Mouse (Mus musculus) layer of hippocampus, adult 8-10 months (tissue): ENCODE results near the gene Gmfb. TPM values are rescaled to one million over a fixed set of nuclear protein-coding genes. Genes with fewer than 3 reads are reported as not detected.

Experiments
- total RNA-seq, 4 experiments: library from RNA; stranded (reverse); gene quantifications; 2 replicates each; pipeline ENCODE4 v1.2.4; 2022

Gene Gmfb
- total RNA-seq, 4 experiments from 2014 or later: 139 to 172 (median 157) TPM

Other genes with a start within 250 kb of the Gmfb start
- 1 to 10 TPM in 1 of 4 experiments, under 1 TPM in 2, not detected in 1; 0.41 to 1.3 (median 0.52) TPM for gene Cdkn3, start 61.7 kb downstream of the Gmfb start, total RNA-seq
- gene Cnih1, start 33.8 kb downstream of the Gmfb start, total RNA-seq: 10 to 100 TPM; 66.8 to 80.8 (median 73.2) TPM
- gene Cgrrf1, start 9.9 kb upstream of the Gmfb start, total RNA-seq: 10 to 100 TPM; 19.9 to 31.3 (median 24.3) TPM
- 10 to 100 TPM; 14.5 to 19.9 (median 17.1) TPM for gene Samd4, start 60.6 kb upstream of the Gmfb start, total RNA-seq